Mouse (Mus musculus) thymus, adult 2 months (tissue): Measurements from ENCODE around the gene Cstf3.

Experiments used
- CTCF ChIP-seq: fragments of 200-500 bp; IDR thresholded peaks from 2 replicates; pipeline ENCODE4 v1.5.1; 2012; ENCODE audit warnings: mild to moderate bottlenecking, control low read depth, low read length, moderate library complexity, borderline replicate concordance; ENCODE audit not compliant: control insufficient read depth, poor library complexity, insufficient read depth; ENCODE audit errors: extremely low read depth
- POLR2A ChIP-seq: fragments of 200-500 bp; IDR thresholded peaks from 2 replicates; pipeline ENCODE4 v1.6.1; 2012; ENCODE audit warnings: mild to moderate bottlenecking, low read length, control low read depth, moderate library complexity; ENCODE audit not compliant: control insufficient read depth, poor library complexity, insufficient read depth; ENCODE audit errors: extremely low read depth

DNA sequence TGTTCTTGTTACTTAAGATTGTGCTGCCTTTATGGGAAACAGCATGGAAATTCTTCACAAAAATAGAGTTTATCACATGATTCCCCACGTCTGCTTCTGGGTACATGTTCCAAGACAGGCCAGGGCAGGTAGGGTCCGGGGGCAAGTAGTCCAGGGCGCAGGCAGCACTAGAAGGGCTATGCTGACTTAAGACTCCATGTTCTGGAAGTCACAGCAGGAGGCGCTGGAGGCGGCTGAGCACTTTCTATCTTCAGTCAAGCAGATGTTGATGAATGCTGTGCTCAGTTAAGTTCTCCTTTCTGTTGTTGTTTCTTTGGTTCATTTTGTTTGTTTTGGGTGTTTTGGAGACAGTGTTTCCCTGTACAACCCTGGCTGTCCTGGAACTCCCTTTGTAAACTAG, 14.1 kb upstream of the Cstf3 start:
- no peak for TF ChIP-seq CTCF
- TF ChIP-seq POLR2A = no peak
